Mouse (Mus musculus): ENCODE measurements around the gene Cacna1i. TPM values are rescaled to one million over a fixed set of nuclear protein-coding genes. Genes with fewer than 3 reads are reported as not detected.

Gene Cacna1i
- polyA plus RNA-seq, 1 experiment from 2014 or later: 0.03 TPM

DNA sequence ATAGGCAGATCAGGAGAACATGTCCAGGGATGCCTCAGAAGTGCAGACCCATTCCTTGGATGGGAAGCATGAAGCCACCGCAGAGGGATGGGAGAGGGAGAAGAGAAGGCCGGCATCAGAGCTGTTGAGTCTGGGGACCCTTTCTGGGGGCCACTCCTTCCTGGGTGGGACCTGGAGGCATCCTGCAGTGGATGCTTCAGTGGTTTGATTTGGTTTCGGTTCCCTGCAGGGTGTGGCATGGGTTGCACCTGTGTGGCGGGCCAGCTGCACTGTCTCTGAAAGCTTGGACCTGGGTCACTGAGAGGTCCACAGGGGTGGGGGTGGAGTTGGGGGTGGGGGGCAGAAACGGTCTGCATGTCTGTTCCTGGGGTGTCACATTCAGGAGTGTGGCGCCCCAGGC lies 32.9 kb downstream of the Cacna1i start:
- H3K4me1 ChIP-seq (replicated peaks; ENCODE audit: control insufficient read depth, insufficient read depth, low read length): no peaks in the 10 kb centered on the region
- no peaks in the 10 kb centered on the region for H3K27me3 ChIP-seq (replicated peaks; ENCODE audit: control insufficient read depth, insufficient read depth, low read length)
- no peaks in the 10 kb centered on the region for H3K36me3 ChIP-seq (ENCODE audit: control insufficient read depth, insufficient read depth)
- 72% methylated on average over 6 of the region's 6 CpGs for WGBS
- no peaks in the 10 kb centered on the region for H3K9me3 ChIP-seq (ENCODE audit: control insufficient read depth)
- no peak overlapping the region for H3K9ac ChIP-seq (ENCODE audit: low read depth, low read length)
- no peak for TF ChIP-seq CTCF (IDR thresholded peaks at IDR 0.05; ENCODE audit: low read depth)
- H3K27ac ChIP-seq (ENCODE audit: low read depth, low read length): no peak overlapping the region
- no peak overlapping the region for H3K4me3 ChIP-seq (ENCODE audit: low read depth, low read length)
- ATAC-seq: no peak
- H3K4me2 ChIP-seq (replicated peaks; ENCODE audit: low read depth): no peak overlapping the region

DNA sequence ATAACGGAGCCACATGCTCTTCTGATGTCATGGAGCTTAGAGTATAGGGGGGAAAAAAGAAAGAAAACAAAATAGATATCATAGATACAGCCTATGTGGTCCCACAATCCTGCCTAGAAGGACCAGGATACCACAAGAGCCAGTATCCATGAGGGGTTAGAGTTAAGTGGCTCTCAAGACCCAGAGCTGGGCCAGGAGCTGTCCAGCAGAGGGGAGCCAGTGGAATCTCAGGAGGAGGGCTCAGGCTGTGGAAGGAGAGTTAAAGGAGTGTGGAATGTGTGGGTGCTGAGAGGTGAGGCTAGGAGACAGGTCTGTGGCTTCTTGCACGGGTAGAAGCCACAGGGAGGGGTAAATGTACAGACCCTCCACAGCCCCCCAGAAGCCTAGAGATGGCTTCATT lies 38.2 kb downstream of the Cacna1i start:
- Histone ChIP-seq H3K4me1 (replicated peaks; ENCODE audit: control insufficient read depth, insufficient read depth, low read length) (no peaks in the 10 kb centered on the region), H3K9ac (ENCODE audit: low read depth, low read length) (no peak overlapping the region), H3K27me3 (replicated peaks; ENCODE audit: control insufficient read depth, insufficient read depth, low read length) (no peaks in the 10 kb centered on the region), H3K9me3 (ENCODE audit: control insufficient read depth) (no peaks in the 10 kb centered on the region), H3K4me2 (replicated peaks; ENCODE audit: low read depth) (no peak overlapping the region), H3K4me3 (ENCODE audit: low read depth, low read length) (no peak overlapping the region), H3K27ac (ENCODE audit: low read depth, low read length) (no peak overlapping the region), H3K36me3 (ENCODE audit: control insufficient read depth, insufficient read depth) (no peaks in the 10 kb centered on the region)
- no peak for TF ChIP-seq CTCF (IDR thresholded peaks at IDR 0.05; ENCODE audit: low read depth)
- 50% methylated on average over 2 of the region's 2 CpGs for WGBS
- no peak for ATAC-seq

DNA sequence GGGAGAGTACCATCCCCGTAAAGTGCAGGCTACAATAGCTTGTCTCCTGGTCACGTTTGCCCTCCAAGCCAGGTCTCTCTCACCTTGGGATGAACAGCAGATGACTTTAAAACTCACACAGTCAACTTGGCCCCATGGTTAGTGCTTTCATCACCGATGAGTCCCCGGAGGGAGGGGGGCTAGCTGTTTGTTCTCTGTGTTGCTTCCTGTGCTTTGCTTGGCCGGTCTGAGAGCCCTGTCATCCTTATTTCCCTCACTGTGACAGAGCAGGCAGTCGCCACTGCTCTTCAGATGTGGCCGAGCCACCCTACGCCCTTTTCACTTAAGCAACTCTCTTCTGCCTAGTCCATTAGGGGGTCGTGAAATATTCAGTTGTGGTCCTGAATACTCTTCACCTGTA lies 38.7 kb downstream of the Cacna1i start:
- Histone ChIP-seq H3K27ac (ENCODE audit: low read depth, low read length) (no peak overlapping the region), H3K4me2 (replicated peaks; ENCODE audit: low read depth) (no peak overlapping the region), H3K4me1 (replicated peaks; ENCODE audit: control insufficient read depth, insufficient read depth, low read length) (no peaks in the 10 kb centered on the region), H3K9ac (ENCODE audit: low read depth, low read length) (no peak overlapping the region), H3K4me3 (ENCODE audit: low read depth, low read length) (no peak overlapping the region), H3K27me3 (replicated peaks; ENCODE audit: control insufficient read depth, insufficient read depth, low read length) (no peaks in the 10 kb centered on the region), H3K36me3 (ENCODE audit: control insufficient read depth, insufficient read depth) (no peaks in the 10 kb centered on the region), H3K9me3 (ENCODE audit: control insufficient read depth) (no peaks in the 10 kb centered on the region)
- no peak for ATAC-seq
- WGBS: 79% methylated on average over 9 of the region's 9 CpGs
- no peak for TF ChIP-seq CTCF (IDR thresholded peaks at IDR 0.05; ENCODE audit: low read depth)

DNA sequence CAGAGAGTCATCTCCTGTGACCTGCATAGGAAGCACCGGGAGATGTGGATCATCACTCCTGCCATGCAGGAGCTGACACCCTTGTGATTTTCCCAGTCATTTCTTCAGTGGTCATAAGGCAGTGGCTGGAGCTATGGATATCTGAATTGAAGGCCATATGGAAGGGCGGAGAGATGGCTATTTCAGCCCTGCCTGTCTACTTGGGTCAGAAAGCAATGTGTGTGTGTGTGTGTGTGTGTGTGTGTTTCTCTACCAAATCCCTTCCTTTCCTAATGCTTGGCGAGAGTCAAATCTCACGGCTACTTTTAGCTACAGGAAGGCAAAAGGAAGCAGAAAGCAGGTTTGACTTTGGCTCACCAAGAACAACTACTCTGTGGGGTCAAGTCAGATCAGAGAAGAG lies 39.9 kb downstream of the Cacna1i start:
- WGBS: 78% methylated on average over 4 of the region's 4 CpGs
- no peak overlapping the region for H3K27ac ChIP-seq (ENCODE audit: low read depth, low read length)
- no peaks in the 10 kb centered on the region for H3K36me3 ChIP-seq (ENCODE audit: control insufficient read depth, insufficient read depth)
- ATAC-seq: no peak
- no peaks in the 10 kb centered on the region for H3K9me3 ChIP-seq (ENCODE audit: control insufficient read depth)
- no peaks in the 10 kb centered on the region for H3K4me1 ChIP-seq (replicated peaks; ENCODE audit: control insufficient read depth, insufficient read depth, low read length)
- no peak overlapping the region for H3K9ac ChIP-seq (ENCODE audit: low read depth, low read length)
- H3K4me3 ChIP-seq (ENCODE audit: low read depth, low read length): no peak overlapping the region
- H3K4me2 ChIP-seq (replicated peaks; ENCODE audit: low read depth): no peak overlapping the region
- no peaks in the 10 kb centered on the region for H3K27me3 ChIP-seq (replicated peaks; ENCODE audit: control insufficient read depth, insufficient read depth, low read length)
- TF ChIP-seq CTCF (IDR thresholded peaks at IDR 0.05; ENCODE audit: low read depth): no peak

DNA sequence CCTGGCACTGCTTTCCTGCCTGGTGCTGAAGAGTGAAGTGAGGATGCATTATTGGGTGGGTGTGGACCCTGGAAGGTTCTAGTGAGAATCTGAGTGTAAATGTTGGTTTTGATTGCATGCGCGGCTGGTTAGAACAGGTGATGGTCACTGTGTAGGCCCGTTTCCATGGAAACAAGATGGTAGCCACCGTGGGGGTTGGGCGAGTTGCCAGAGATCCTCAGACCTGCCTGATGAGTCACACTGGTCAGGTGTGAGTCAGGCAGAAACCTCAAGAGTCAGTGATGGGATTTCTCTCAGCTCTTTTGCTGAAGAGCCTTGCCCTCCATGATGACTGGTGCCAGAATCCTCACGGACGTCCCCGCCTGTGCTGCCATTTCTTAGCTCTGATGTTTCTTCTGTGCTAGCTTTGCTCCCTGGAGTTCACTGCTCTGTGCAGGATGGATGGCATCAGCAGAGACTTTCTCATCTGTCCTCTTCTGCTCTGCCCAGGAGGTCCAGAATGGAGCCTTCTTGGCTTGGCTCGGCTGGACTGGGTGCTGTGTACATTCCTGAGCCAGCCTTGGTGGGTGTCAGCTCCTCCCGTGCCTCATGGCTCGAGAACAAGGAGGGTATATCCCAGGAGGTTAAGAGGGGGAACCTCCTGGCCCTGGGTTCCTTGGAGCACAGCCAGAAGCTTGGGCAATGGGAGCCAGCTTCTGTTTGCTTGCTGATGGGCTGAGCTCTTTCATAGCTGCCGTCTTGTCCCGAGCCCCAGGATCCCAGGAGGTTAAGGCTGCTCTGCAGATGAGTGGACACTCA lies 40.9 kb downstream of the Cacna1i start:
- Histone ChIP-seq H3K36me3 (ENCODE audit: control insufficient read depth, insufficient read depth) (no peaks in the 10 kb centered on the region), H3K27ac (ENCODE audit: low read depth, low read length) (no peak overlapping the region), H3K4me1 (replicated peaks; ENCODE audit: control insufficient read depth, insufficient read depth, low read length) (no peaks in the 10 kb centered on the region), H3K27me3 (replicated peaks; ENCODE audit: control insufficient read depth, insufficient read depth, low read length) (no peaks in the 10 kb centered on the region), H3K9me3 (ENCODE audit: control insufficient read depth) (no peaks in the 10 kb centered on the region), H3K4me2 (replicated peaks; ENCODE audit: low read depth) (no peak overlapping the region), H3K4me3 (ENCODE audit: low read depth, low read length) (no peak overlapping the region), H3K9ac (ENCODE audit: low read depth, low read length) (no peak overlapping the region)
- no peak for ATAC-seq
- no peak for TF ChIP-seq CTCF (IDR thresholded peaks at IDR 0.05; ENCODE audit: low read depth)
- 81% methylated on average over 13 of the region's 13 CpGs for WGBS

DNA sequence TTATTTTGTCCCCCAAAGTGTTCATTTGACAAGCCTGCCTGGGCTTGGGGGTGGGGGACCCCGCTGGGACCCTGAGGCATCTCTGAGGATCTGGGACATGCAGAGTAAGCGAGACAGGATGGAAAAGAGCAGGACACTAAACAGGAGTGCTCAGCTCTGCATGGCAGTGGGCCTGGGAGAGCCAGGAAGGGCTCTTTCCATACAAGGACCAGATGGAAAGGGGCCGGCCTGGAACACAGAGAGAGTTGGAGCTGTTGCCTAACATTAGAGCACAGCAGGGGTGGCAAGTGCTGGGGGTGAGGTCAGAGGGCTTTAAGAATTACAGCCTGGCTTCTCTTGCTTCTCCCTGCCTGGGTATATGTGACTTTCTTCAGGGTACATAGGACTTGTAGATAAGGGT lies 43.2 kb downstream of the Cacna1i start:
- Histone ChIP-seq H3K27me3 (replicated peaks; ENCODE audit: control insufficient read depth, insufficient read depth, low read length) (no peaks in the 10 kb centered on the region), H3K27ac (ENCODE audit: low read depth, low read length) (no peak overlapping the region), H3K4me1 (replicated peaks; ENCODE audit: control insufficient read depth, insufficient read depth, low read length) (no peaks in the 10 kb centered on the region), H3K9ac (ENCODE audit: low read depth, low read length) (no peak overlapping the region), H3K4me3 (ENCODE audit: low read depth, low read length) (no peak overlapping the region), H3K9me3 (ENCODE audit: control insufficient read depth) (no peaks in the 10 kb centered on the region), H3K36me3 (ENCODE audit: control insufficient read depth, insufficient read depth) (no peaks in the 10 kb centered on the region), H3K4me2 (replicated peaks; ENCODE audit: low read depth) (no peak overlapping the region)
- 67% methylated on average over 3 of the region's 3 CpGs for whole genome bisulfite sequencing
- no peak for TF ChIP-seq CTCF (IDR thresholded peaks at IDR 0.05; ENCODE audit: low read depth)
- ATAC-seq: no peak
